Mouse (Mus musculus) kidney, adult 2 months (tissue): ENCODE data around the gene Cep170b.

ENCODE experiments used
- CTCF ChIP-seq: fragments of 200-500 bp; conservative IDR thresholded peaks from 2 replicates; pipeline ENCODE4 v1.5.1; 2011; ENCODE audit warnings: low read depth, mild to moderate bottlenecking, control low read depth, low read length, moderate library complexity, mixed read lengths; ENCODE audit not compliant: insufficient read depth, insufficient read length
- POLR2A ChIP-seq: fragments of 200-500 bp; IDR thresholded peaks from one replicate; pipeline ENCODE4 v1.6.1; 2011; ENCODE audit warnings: low read depth, low read length, control low read depth

- TF ChIP-seq POLR2A (no peak), CTCF (peak; percentile 25; the same call in 1 of the 2 replicates)
Measured at GRCm38 (mm10) chr12:112746808-112747605, 26.8 kb downstream of the Cep170b start.
